Mouse (Mus musculus) forebrain, embryonic 12.5 days (tissue): ENCODE data around the gene Scaf8. TPM values are rescaled to one million over a fixed set of nuclear protein-coding genes. Genes with fewer than 3 reads are reported as not detected.
"Not testable (repeated sequence)": the region's sequence is repeated elsewhere in the genome, so short reads cannot be mapped to it uniquely, and the experiment has no call there.

Experiments
- ATAC-seq: fragments of 200-750 bp; cut with Nextera tagmentation; 2 replicates; pipeline ENCODE4 v1.8.0; 2017; ENCODE audit warnings: moderate TSS enrichment; ENCODE audit not compliant: low FRiP score
- H3K27ac ChIP-seq: fragments of 300-500 bp; sonication (generic); 2 replicates; pipeline ENCODE4 v1.5.1; 2016; ENCODE audit warnings: mild to moderate bottlenecking
- H3K27me3 ChIP-seq: fragments of 300-500 bp; sonication (generic); 2 replicates; pipeline ENCODE4 v1.6.1; 2016; ENCODE audit warnings: mild to moderate bottlenecking
- H3K36me3 ChIP-seq: fragments of 300-500 bp; sonication (generic); replicated peaks from 2 replicates; pipeline ENCODE4 v1.6.1; 2016; ENCODE audit warnings: mild to moderate bottlenecking
- H3K4me1 ChIP-seq: fragments of 300-500 bp; sonication (generic); 2 replicates; pipeline ENCODE4 v1.6.1; 2016
- H3K4me2 ChIP-seq: fragments of 300-500 bp; sonication (generic); 2 replicates; pipeline ENCODE4 v1.6.1; 2016; ENCODE audit warnings: mild to moderate bottlenecking, moderate library complexity
- H3K4me3 ChIP-seq: fragments of 300-500 bp; sonication (generic); replicated peaks from 2 replicates; pipeline ENCODE4 v1.5.1; 2016; ENCODE audit warnings: mild to moderate bottlenecking
- H3K9ac ChIP-seq: fragments of 300-500 bp; sonication (generic); 2 replicates; pipeline ENCODE4 v1.6.1; 2016; ENCODE audit warnings: mild to moderate bottlenecking
- H3K9me3 ChIP-seq: fragments of 300-500 bp; sonication (generic); 2 replicates; pipeline ENCODE4 v1.6.1; 2016
- WGBS: fragments of 180-500 bp; shearing (Covaris S2); methylation state at CpG from one replicate; pipeline ENCODE4 v1.1.7; 2016; 5-methylcytosine and 5-hydroxymethylcytosine counted together
- polyA plus RNA-seq: library from polyadenylated mRNA; unstranded; fragments of >200 nt; fragmentation: Nextera tagmentation; extraction: Ambion mirVana; gene quantifications from 2 replicates; pipeline ENCODE4 v1.2.1, GENCODE M21; 2016

Scaf8 gene
- polyA plus RNA-seq, 1 experiment from 2014 or later: 27.6 TPM

- peak overlapping the region; percentile 63 for H3K4me2 ChIP-seq
- 0 out of 2 replicates have a peak, but pooled peaks cover 3% of the 10 kb centered on the region for H3K9me3 ChIP-seq
- WGBS: 62% methylated on average over 3 of the region's 3 CpGs
- peak overlapping the region; percentile 53 for H3K4me3 ChIP-seq
- H3K9ac ChIP-seq: no peak overlapping the region
- H3K4me1 ChIP-seq: peaks cover 3% of the 10 kb centered on the region; the same call in 1 of the 2 replicates
- ATAC-seq: no peak
- H3K27me3 ChIP-seq: no peaks in the 10 kb centered on the region
- H3K36me3 ChIP-seq: no peaks in the 10 kb centered on the region
- H3K27ac ChIP-seq: no peak overlapping the region
Measured at GRCm38 (mm10) chr17:3085152-3085551, 29.6 kb upstream of the Scaf8 start.

- Histone ChIP-seq H3K9me3 (no peaks in the 10 kb centered on the region), H3K4me2 (no peak overlapping the region), H3K4me3 (no peak overlapping the region), H3K36me3 (no peaks in the 10 kb centered on the region), H3K27ac (no peak overlapping the region), H3K27me3 (no peaks in the 10 kb centered on the region), H3K9ac (no peak overlapping the region), H3K4me1 (no peaks in the 10 kb centered on the region)
- no peak for ATAC-seq
- 59% methylated on average over 4 of the region's 4 CpGs for WGBS
Measured at GRCm38 (mm10) chr17:3092682-3093081, 22.1 kb upstream of the Scaf8 start.

GRCm38 (mm10) chr17:3099273-3099672 is 15.5 kb upstream of the Scaf8 start:
- H3K4me1 ChIP-seq, H3K4me3 ChIP-seq, H3K36me3 ChIP-seq, H3K27ac ChIP-seq, ATAC-seq, H3K4me2 ChIP-seq, H3K27me3 ChIP-seq, H3K9me3 ChIP-seq, H3K9ac ChIP-seq: not testable (repeated sequence)
- WGBS: 77% methylated on average over 1 of the region's 1 CpGs

GRCm38 (mm10) chr17:3102336-3103165 is 12.2 kb upstream of the Scaf8 start:
- no peak overlapping the region for H3K27ac ChIP-seq

GRCm38 (mm10) chr17:3104154-3104931 is 10.4 kb upstream of the Scaf8 start:
- peaks cover 7% of the 10 kb centered on the region for H3K4me1 ChIP-seq
- no peak overlapping the region for H3K9ac ChIP-seq
- no peak overlapping the region for H3K4me3 ChIP-seq
- no peaks in the 10 kb centered on the region for H3K9me3 ChIP-seq
- H3K36me3 ChIP-seq: peaks cover 3% of the 10 kb centered on the region; the same call in 1 of the 2 replicates
- no peaks in the 10 kb centered on the region for H3K27me3 ChIP-seq
- H3K4me2 ChIP-seq: no peak overlapping the region
- no peak for ATAC-seq
- H3K27ac ChIP-seq: no peak overlapping the region
- WGBS: 84% methylated on average over 6 of the region's 6 CpGs

More at GRCm38 (mm10) chr17:3102336-3103165, 12.2 kb upstream of the Scaf8 start:
- H3K36me3 ChIP-seq: peaks cover 3% of the 10 kb centered on the region; the same call in 1 of the 2 replicates
- H3K4me1 ChIP-seq: peaks cover 7% of the 10 kb centered on the region
- WGBS: 3% methylated on average over 14 of the region's 14 CpGs
- peak overlapping the region; percentile 44; the same call in 1 of the 2 replicates for H3K9ac ChIP-seq
- H3K27me3 ChIP-seq: no peaks in the 10 kb centered on the region
- H3K4me2 ChIP-seq: peak overlapping the region; percentile 58
- H3K4me3 ChIP-seq: peak overlapping the region; percentile 25
- ATAC-seq: peak; percentile 92
- H3K9me3 ChIP-seq: no peaks in the 10 kb centered on the region

- Histone ChIP-seq H3K9ac (no peak overlapping the region), H3K9me3 (no peaks in the 10 kb centered on the region), H3K27me3 (no peaks in the 10 kb centered on the region), H3K4me3 (no peak overlapping the region), H3K36me3 (peaks cover 3% of the 10 kb centered on the region; the same call in 1 of the 2 replicates), H3K4me1 (peaks cover 7% of the 10 kb centered on the region), H3K27ac (no peak overlapping the region), H3K4me2 (no peak overlapping the region)
- ATAC-seq: no peak
- 82% methylated on average over 1 of the region's 1 CpGs for WGBS
Measured at GRCm38 (mm10) chr17:3105022-3105421, 9.8 kb upstream of the Scaf8 start.

GRCm38 (mm10) chr17:3113737-3114357 is 925 bp upstream of the Scaf8 start:
- peak overlapping the region; percentile 99 for H3K4me3 ChIP-seq
- H3K9me3 ChIP-seq: no peaks in the 10 kb centered on the region
- 2% methylated on average over 16 of the region's 16 CpGs for WGBS
- H3K4me1 ChIP-seq: peaks cover 32% of the 10 kb centered on the region
- H3K36me3 ChIP-seq: no peaks in the 10 kb centered on the region
- peak overlapping the region; percentile 98 for H3K9ac ChIP-seq
- H3K27ac ChIP-seq: peak overlapping the region; percentile 98
- H3K27me3 ChIP-seq: no peaks in the 10 kb centered on the region
- ATAC-seq: no peak
- H3K4me2 ChIP-seq: peak overlapping the region; percentile 73

- H3K27me3 ChIP-seq: no peaks in the 10 kb centered on the region
- peak overlapping the region; percentile 73 for H3K4me2 ChIP-seq
- peak overlapping the region; percentile 98 for H3K27ac ChIP-seq
- H3K4me1 ChIP-seq: peaks cover 35% of the 10 kb centered on the region
- H3K4me3 ChIP-seq: peak overlapping the region; percentile 99
- peak; percentile 73 for ATAC-seq
- 0% methylated on average over 31 of the region's 31 CpGs for WGBS
- peak overlapping the region; percentile 98 for H3K9ac ChIP-seq
- H3K9me3 ChIP-seq: no peaks in the 10 kb centered on the region
- no peaks in the 10 kb centered on the region for H3K36me3 ChIP-seq
Measured at GRCm38 (mm10) chr17:3114358-3114719, 433 bp upstream of the Scaf8 start.

GRCm38 (mm10) chr17:3115380-3115974 is 705 bp downstream of the Scaf8 start:
- peak; percentile 61 for ATAC-seq
- no peaks in the 10 kb centered on the region for H3K27me3 ChIP-seq
- peak overlapping the region; percentile 98 for H3K27ac ChIP-seq
- H3K9me3 ChIP-seq: no peaks in the 10 kb centered on the region
- H3K4me2 ChIP-seq: peak overlapping the region; percentile 73
- H3K36me3 ChIP-seq: no peaks in the 10 kb centered on the region
- peak overlapping the region; percentile 98 for H3K9ac ChIP-seq
- 1% methylated on average over 41 of the region's 47 CpGs for WGBS
- H3K4me1 ChIP-seq: peaks cover 36% of the 10 kb centered on the region
- peak overlapping the region; percentile 99 for H3K4me3 ChIP-seq

GRCm38 (mm10) chr17:3120949-3121348 is 6.2 kb downstream of the Scaf8 start:
- not testable (repeated sequence) for H3K9ac ChIP-seq, H3K4me2 ChIP-seq, ATAC-seq, H3K27ac ChIP-seq, H3K36me3 ChIP-seq, H3K9me3 ChIP-seq, H3K27me3 ChIP-seq, H3K4me3 ChIP-seq
- WGBS: 86% methylated on average over 8 of the region's 8 CpGs
- peaks cover 29% of the 10 kb centered on the region for H3K4me1 ChIP-seq

- not testable (repeated sequence) for H3K9ac ChIP-seq, H3K4me2 ChIP-seq, H3K4me3 ChIP-seq, H3K36me3 ChIP-seq, ATAC-seq, H3K4me1 ChIP-seq, H3K27ac ChIP-seq, H3K27me3 ChIP-seq, H3K9me3 ChIP-seq
- whole genome bisulfite sequencing: 91% methylated on average over 1 of the region's 1 CpGs
Measured at GRCm38 (mm10) chr17:3123581-3123980, 8.8 kb downstream of the Scaf8 start.

- 86% methylated on average over 1 of the region's 1 CpGs for WGBS
- Histone ChIP-seq H3K36me3 (peaks cover 21% of the 10 kb centered on the region), H3K4me2 (no peak overlapping the region), H3K27ac (no peak overlapping the region), H3K9ac (no peak overlapping the region), H3K4me1 (no peaks in the 10 kb centered on the region), H3K27me3 (no peaks in the 10 kb centered on the region), H3K9me3 (no peaks in the 10 kb centered on the region), H3K4me3 (no peak overlapping the region)
- ATAC-seq: no peak
Measured at GRCm38 (mm10) chr17:3128716-3129115, 13.9 kb downstream of the Scaf8 start.
